Mouse (Mus musculus) gastrocnemius, adult 2 months (tissue): ENCODE data around the gene Slc25a54. TPM values are rescaled to one million over a fixed set of nuclear protein-coding genes. Genes with fewer than 3 reads are reported as not detected.

Source experiments
- DNase-seq: peaks from one replicate; pipeline ENCODE4 v3.0.0; 2022
- H3K27ac ChIP-seq: fragments of 200-600 bp; 2 replicates; pipeline ENCODE4 v1.8.1; 2022; ENCODE audit warnings: mild to moderate bottlenecking
- H3K4me3 ChIP-seq: fragments of 200-600 bp; 2 replicates; pipeline ENCODE4 v1.8.1; 2022; ENCODE audit warnings: mild to moderate bottlenecking, moderate library complexity
- CTCF ChIP-seq: fragments of 200-600 bp; IDR thresholded peaks from 2 replicates; pipeline ENCODE4 v1.8.1; 2022; ENCODE audit warnings: antibody characterized with exemption, mild to moderate bottlenecking, moderate library complexity
- intact Hi-C: fragments of 180-260 bp; cut with DNase I; formaldehyde crosslinking; loops from one replicate; pipeline ENCODE4 v1.15.1; 2025
- long read RNA-seq, 2 experiments: library from polyadenylated mRNA; stranded (forward); transcript quantifications; one replicate each; pipeline ENCODE4 v2.0.0; 2021
- total RNA-seq, 2 experiments: library from RNA; stranded (reverse); gene quantifications; 2 replicates each; pipeline ENCODE4 v1.2.3; 2021

Slc25a54 gene
- total RNA-seq, result not detected
- long read RNA-seq, experiment 1, result 0 reads
- long read RNA-seq, experiment 2, result 0 reads

- intact Hi-C loops, result no loop called here
Measured at GRCm38 (mm10) chr3:109080169-109080568, at the start of gene Slc25a54. TSS of gene Slc25a54 (plus strand) at chr3:109080469.

DNA sequence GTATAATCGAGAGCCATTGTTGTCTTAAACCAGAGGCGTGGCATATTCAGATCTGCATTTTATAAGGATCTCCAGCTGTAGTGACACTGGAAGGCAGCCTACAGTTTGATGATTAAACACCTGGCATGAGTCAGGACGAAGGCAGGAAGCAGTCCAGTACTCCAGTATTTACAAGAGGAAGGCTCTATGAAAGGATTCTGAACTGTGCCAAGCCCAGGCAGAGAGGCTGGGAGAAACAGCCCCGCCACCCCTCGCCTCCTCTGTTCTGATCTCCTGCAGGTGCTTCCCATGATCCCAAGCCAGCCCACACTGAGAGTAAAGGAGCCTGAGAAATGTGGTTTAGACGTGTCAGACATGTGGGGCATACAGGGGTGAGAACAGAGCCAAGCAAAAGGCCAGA is 49.5 kb upstream of the Slc25a54 start:
- H3K27ac ChIP-seq, result peak overlapping the region; percentile 66
- intact Hi-C loops, result no loop called here

More at GRCm38 (mm10) chr3:109080169-109080568, at the start of gene Slc25a54:
- no peak for DNase-seq
- no peak within 1 kb of the TSS for H3K4me3 ChIP-seq
- TF ChIP-seq CTCF, result no peak
- no peak within 1 kb of the TSS for H3K27ac ChIP-seq

GRCm38 (mm10) chr3:109031626-109032025 is 48.6 kb upstream of the Slc25a54 start:
- no peak for TF ChIP-seq CTCF
- intact Hi-C loops, result no loop called here
- no peak overlapping the region for H3K27ac ChIP-seq
- DNase-seq, result no peak
- H3K4me3 ChIP-seq, result no peak overlapping the region

More for the DNA sequence above, 49.5 kb upstream of the Slc25a54 start:
- peak; percentile 25 for DNase-seq
- H3K4me3 ChIP-seq, result no peak overlapping the region
- TF ChIP-seq CTCF, result no peak

DNA sequence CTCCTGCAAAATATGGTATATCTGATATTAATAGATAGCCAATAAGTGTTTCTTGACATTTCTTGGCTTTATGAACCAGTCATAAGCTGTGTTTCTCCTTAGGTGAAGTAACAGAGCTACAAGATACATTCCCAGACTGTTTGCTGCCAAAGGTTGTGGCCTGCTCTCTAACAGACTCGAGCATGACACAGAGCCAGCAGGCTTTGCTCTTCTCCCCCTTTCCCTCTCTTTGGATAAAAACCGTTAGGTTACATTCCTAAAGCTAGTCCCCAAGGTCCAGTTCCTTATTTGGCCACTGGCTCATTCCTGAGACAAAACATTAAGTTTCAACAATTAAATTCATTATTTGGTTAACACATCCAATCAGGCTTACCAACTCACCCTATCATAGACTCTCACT is 48.0 kb upstream of the Slc25a54 start:
- no peak overlapping the region for H3K4me3 ChIP-seq
- peak overlapping the region; percentile 43; the same call in 1 of the 2 replicates for H3K27ac ChIP-seq
- intact Hi-C loops, result no loop called here
- no peak for DNase-seq
- no peak for TF ChIP-seq CTCF

DNA sequence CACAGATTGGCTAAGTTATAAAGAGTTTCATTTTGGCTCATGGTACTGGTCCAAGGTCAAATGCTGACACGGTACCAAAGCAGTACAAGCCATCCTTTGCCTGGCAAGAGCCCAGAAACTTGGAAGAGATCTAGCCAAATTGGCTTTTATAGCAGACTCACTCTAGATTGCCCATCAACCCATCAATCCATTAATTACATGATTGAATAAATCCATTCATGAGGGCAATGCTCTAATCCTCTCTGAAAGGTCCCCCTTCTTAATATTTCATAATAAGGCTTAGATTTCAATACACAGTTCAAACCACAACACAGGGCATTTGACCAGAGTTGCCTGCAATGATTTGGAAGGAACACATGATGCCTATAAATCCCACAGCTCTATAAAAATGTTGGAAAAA is 45.9 kb upstream of the Slc25a54 start:
- intact Hi-C loops, result no loop called here
- no peak for TF ChIP-seq CTCF

DNA sequence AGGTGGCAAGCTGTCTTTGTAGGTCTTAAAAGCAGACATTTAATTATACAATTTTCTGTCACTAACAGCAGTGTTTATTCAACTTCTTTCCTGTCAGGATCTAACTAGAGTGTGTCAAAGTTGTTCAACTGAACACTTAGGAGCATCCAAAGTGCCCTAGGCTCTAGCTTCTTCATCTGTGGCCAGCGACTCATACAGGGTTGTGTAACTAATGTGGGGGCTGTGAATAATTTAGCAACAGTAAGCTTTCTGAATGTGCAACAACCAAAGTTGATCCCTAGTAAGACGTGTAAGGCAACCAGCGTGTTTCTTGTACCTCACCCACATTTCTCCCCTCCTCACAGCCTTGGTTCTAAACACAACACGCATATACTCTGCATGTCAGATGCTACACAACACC is 39.4 kb upstream of the Slc25a54 start:
- no peak for TF ChIP-seq CTCF

More for the DNA sequence above, 45.9 kb upstream of the Slc25a54 start:
- Histone ChIP-seq H3K27ac (no peak overlapping the region), H3K4me3 (no peak overlapping the region)
- no peak for DNase-seq

DNA sequence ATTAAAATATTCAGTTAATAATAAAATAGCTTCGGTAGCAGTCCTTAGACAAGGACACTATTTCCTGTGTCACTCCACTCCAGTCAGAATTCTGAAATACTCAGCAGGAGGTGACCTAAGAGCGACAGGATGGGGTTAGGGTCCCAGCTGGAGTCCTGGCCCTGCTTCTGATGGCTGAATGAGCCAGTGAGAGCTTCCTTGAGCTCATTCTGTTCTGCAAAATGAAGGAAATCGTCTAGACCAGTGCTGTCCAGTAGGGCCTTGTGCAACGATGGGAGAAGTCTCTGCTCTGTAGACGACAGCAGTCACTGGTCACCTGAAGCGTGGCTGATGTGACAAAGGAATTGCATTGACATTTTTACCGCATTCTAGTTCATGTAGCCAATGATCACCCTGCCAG is 36.9 kb upstream of the Slc25a54 start:
- TF ChIP-seq CTCF, result no peak
- intact Hi-C loops, result no loop called here
- no peak overlapping the region for H3K27ac ChIP-seq
- no peak for DNase-seq
- no peak overlapping the region for H3K4me3 ChIP-seq

More for the DNA sequence above, 39.4 kb upstream of the Slc25a54 start:
- intact Hi-C loops, result no loop called here
- no peak for DNase-seq
- Histone ChIP-seq H3K4me3 (no peak overlapping the region), H3K27ac (no peak overlapping the region)

DNA sequence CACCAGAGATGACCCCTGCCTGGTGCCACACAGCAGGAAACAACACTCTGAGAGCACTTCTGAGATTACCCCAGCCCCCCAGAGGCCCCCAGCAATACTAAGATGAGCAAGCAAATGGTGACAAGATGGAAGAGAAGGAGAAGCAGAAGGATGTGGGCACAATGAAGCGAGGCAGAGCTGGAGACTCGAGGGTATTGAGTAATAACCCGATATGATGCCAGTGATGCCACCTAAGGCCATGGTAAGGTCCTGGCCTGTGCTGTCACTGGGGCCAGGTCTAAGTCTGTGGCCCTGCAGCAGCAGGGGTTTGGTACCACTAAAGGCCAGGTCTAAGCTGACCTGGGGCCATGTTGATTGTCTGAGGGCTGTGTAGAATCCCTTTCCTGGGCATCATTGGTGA is 33.8 kb upstream of the Slc25a54 start:
- intact Hi-C loops, result no loop called here
- TF ChIP-seq CTCF, result no peak
- no peak for DNase-seq
- H3K27ac ChIP-seq, result no peak overlapping the region
- no peak overlapping the region for H3K4me3 ChIP-seq

GRCm38 (mm10) chr3:109047707-109048283 is 32.5 kb upstream of the Slc25a54 start:
- H3K4me3 ChIP-seq, result no peak overlapping the region
- intact Hi-C loops, result no loop called here
- peak; percentile 23; the same call in 1 of the 2 replicates for TF ChIP-seq CTCF
- DNase-seq, result no peak
- no peak overlapping the region for H3K27ac ChIP-seq

DNA sequence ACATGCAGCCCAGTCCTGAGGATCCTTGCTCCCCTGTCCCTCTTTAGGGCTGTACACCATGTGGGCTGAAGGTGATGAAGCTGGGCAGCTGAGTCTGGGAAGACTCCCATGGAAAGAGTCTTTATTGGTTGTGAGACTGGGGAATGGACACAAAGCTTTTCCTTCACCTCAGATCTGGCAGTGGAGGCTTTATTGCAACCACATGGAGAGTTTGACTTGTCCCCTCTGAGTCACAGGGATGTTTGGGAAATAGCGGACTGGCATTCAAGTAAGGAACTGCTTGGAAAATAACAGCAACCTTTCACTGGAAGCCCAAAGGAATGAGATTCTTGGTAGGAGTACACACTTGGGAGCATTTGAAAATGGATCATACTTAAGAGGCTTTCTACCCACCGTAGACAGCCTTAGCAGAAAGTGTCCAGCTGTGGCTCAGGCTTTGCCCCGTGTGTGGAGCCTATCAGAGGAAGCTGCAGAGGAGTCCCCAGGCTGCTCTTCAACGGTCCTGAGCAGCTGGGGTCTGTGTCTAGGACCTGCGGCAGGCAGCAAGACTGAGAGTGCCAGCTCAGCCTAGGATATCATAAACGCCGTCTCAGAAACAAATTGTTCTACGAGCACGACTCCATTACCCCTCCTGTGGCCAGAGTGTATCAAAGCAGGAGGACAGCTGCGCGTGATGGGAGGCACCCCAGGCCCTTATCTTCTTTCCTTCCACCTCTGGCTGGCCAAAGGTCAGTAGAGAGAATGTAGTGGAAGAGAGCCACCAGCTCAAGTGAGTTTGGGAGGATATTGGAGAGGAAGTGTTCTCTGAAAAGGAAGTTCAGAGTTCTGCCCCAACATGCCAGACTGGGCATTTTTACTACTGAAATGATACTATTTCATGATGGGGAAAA is 29.0 kb upstream of the Slc25a54 start:
- no peak overlapping the region for H3K4me3 ChIP-seq
- intact Hi-C loops, result no loop called here
- peak; percentile 6; the same call in 1 of the 2 replicates for TF ChIP-seq CTCF
- H3K27ac ChIP-seq, result peak overlapping the region; percentile 71
- no peak for DNase-seq

DNA sequence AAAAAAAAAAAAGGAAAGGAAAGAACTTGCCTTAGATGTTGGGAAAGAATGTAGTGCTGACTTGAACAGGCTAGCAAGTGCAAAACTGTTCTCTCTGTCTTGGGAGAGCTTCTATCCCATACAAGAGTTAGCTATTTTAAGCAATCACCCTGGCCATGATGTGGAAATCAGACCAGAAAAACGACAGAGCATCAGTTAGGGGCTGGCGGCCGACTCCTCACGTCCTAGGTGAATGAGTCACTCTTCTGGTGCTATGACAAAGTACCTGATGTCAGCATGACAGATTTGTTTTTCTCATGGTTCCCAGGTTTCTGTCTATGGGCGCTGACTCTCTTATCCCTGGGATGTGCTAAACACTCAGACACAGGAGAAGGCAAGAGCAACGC is 28.3 kb upstream of the Slc25a54 start:
- Histone ChIP-seq H3K4me3 (no peak overlapping the region), H3K27ac (peak overlapping the region; percentile 71)
- intact Hi-C loops, result no loop called here
- no peak for TF ChIP-seq CTCF
- DNase-seq, result no peak

DNA sequence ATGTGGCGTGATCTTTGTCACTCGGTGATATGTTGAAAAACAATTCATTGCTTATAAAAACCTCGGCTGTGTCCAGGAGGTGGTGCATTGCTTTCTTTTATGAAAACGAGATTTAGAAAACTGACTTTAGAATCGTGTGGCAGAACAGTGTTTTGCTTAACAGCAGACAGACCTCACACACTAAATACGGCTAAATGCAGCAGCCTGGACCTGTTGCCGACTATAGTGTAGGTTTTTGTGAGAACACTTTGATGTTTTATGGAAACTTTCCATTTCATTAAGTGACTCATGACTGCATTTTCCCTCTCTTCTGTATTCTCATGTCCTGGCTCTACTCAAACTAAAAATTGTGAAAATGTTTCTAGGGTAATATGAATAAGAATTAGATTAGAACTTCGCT is 20.4 kb upstream of the Slc25a54 start:
- TF ChIP-seq CTCF, result no peak
- no peak for DNase-seq
- H3K4me3 ChIP-seq, result peak overlapping the region; percentile 11; the same call in 1 of the 2 replicates
- no peak overlapping the region for H3K27ac ChIP-seq
- intact Hi-C loops, result loop anchor here (5.0 to 10.0 kb wide), 3 partner anchors 83 to 203 kb away; partner anchors contain the start of gene Prpf38b

GRCm38 (mm10) chr3:109062391-109062790 is 17.9 kb upstream of the Slc25a54 start:
- DNase-seq, result no peak
- no peak for TF ChIP-seq CTCF
- Histone ChIP-seq H3K27ac (no peak overlapping the region), H3K4me3 (no peak overlapping the region)
- intact Hi-C loops, result loop anchor here (5.0 to 10.0 kb wide), 3 partner anchors 85 to 205 kb away; partner anchors contain the start of gene Prpf38b
